Mouse (Mus musculus): Measurements from ENCODE around the gene Focad.

GRCm38 (mm10) chr4:88336753-88337152 lies 242.3 kb downstream of the Focad start:
- no peak for TF ChIP-seq CTCF (IDR thresholded peaks at IDR 0.05; ENCODE audit: control insufficient read depth, insufficient read depth, insufficient replicate concordance, low read depth, low read length)
- TF ChIP-seq POLR2A (IDR thresholded peaks at IDR 0.05; ENCODE audit: control insufficient read depth, low read depth, low read length) = no peak
